Mouse (Mus musculus) heart, embryonic 10.5 days (tissue): ENCODE measurements around the gene Dhodh. TPM values are rescaled to one million over a fixed set of nuclear protein-coding genes. Genes with fewer than 3 reads are reported as not detected.

ENCODE experiments used
- DNase-seq: peaks from one replicate; pipeline ENCODE4 v3.0.0-alpha.2; 2017; ENCODE audit warnings: low spot score
- H3K27ac ChIP-seq: fragments of 300-500 bp; sonication (generic); 2 replicates; pipeline ENCODE4 v1.5.1; 2016; ENCODE audit warnings: mild to moderate bottlenecking
- H3K27me3 ChIP-seq: fragments of 300-500 bp; sonication (generic); 2 replicates; pipeline ENCODE4 v1.6.1; 2016; ENCODE audit warnings: mild to moderate bottlenecking; ENCODE audit not compliant: poor library complexity, insufficient read depth, severe bottlenecking
- H3K36me3 ChIP-seq: fragments of 300-500 bp; sonication (generic); 2 replicates; pipeline ENCODE4 v1.6.1; 2016; ENCODE audit warnings: mild to moderate bottlenecking, moderate library complexity
- H3K4me1 ChIP-seq: fragments of 300-500 bp; sonication (generic); 2 replicates; pipeline ENCODE4 v1.6.1; 2016; ENCODE audit warnings: mild to moderate bottlenecking
- H3K4me3 ChIP-seq: fragments of 300-500 bp; sonication (generic); 2 replicates; pipeline ENCODE4 v1.5.1; 2016; ENCODE audit warnings: mild to moderate bottlenecking, moderate library complexity
- H3K9me3 ChIP-seq: fragments of 300-500 bp; sonication (generic); 2 replicates; pipeline ENCODE4 v1.6.1; 2016; ENCODE audit warnings: mild to moderate bottlenecking, moderate library complexity
- WGBS: fragments of 180-500 bp; shearing (Covaris S2); methylation state at CpG from one replicate; pipeline ENCODE4 v1.1.7; 2016; 5-methylcytosine and 5-hydroxymethylcytosine counted together
- polyA plus RNA-seq: library from polyadenylated mRNA; unstranded; fragments of >200 nt; fragmentation: Nextera tagmentation; extraction: Ambion mirVana; gene quantifications from 2 replicates; pipeline ENCODE4 v1.2.1, GENCODE M21; 2016

Dhodh gene
- polyA plus RNA-seq, 1 experiment from 2014 or later, result 57.1 TPM

- Histone ChIP-seq H3K4me1 (peaks cover 1% of the 10 kb centered on the region; the same call in 1 of the 2 replicates), H3K4me3 (peak within 1 kb of the TSS; percentile 35), H3K27ac (no peak within 1 kb of the TSS), H3K27me3 (no peaks in the 10 kb centered on the region), H3K36me3 (no peaks in the 10 kb centered on the region), H3K9me3 (no peaks in the 10 kb centered on the region)
- no peak for DNase-seq
- 48% methylated on average over 27 of the region's 27 CpGs for WGBS
These were observed 6.1 kb upstream of the Dhodh start, which contains the start of gene Pkd1l3 for GRCm38 (mm10) chr8:109614243-109615210. Pkd1l3 (plus strand) TSS chr8:109614517.

DNA sequence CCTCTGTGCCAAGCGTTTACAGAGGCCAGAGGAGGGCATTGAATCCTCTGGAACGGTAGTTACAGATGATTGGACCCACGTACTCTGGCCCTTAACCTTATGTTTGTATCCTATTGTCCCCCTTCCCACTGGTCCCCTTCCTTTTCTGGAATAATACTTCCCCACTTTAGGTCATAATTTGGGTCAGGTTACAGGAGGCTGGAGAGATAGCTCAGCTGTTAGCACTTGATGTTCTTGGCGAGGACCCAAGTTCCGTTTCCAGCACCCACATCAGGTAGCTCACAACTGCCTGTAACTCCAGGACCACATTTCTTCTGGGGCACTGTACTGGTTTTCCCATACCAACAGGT lies 655 bp upstream of the Dhodh start:
- H3K27ac ChIP-seq, result peak overlapping the region; percentile 91
- H3K27me3 ChIP-seq, result no peaks in the 10 kb centered on the region
- peak overlapping the region; percentile 69 for H3K4me3 ChIP-seq
- peaks cover 16% of the 10 kb centered on the region; the same call in 1 of the 2 replicates for H3K36me3 ChIP-seq
- peaks cover 13% of the 10 kb centered on the region; the same call in 1 of the 2 replicates for H3K4me1 ChIP-seq
- H3K9me3 ChIP-seq, result no peaks in the 10 kb centered on the region
- whole genome bisulfite sequencing, result 23% methylated on average over 5 of the region's 5 CpGs
- DNase-seq, result no peak

DNA sequence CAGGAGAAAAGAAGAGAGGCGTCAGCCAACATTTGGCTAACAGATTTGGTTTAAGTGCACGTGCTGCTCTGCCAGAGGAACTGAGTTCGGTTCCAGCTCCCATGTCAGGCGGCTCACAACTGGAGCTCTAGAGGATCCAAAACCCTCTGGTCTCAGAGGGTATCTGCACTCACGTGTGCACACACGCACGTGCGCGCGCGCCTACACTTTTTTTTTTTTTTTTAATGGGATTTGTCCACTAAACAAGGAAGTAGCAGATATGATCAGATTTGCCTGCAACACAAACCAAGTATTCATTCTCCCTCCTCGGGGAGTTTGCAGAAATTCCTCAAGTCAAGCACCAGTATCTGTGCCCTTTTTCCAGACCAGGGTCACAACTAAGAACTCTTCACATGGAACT lies 823 bp downstream of the Dhodh start:
- H3K27ac ChIP-seq, result peak overlapping the region; percentile 91
- WGBS, result 14% methylated on average over 12 of the region's 12 CpGs
- H3K27me3 ChIP-seq, result no peaks in the 10 kb centered on the region
- H3K4me1 ChIP-seq, result peaks cover 13% of the 10 kb centered on the region; the same call in 1 of the 2 replicates
- no peak for DNase-seq
- H3K36me3 ChIP-seq, result peaks cover 31% of the 10 kb centered on the region
- H3K9me3 ChIP-seq, result no peaks in the 10 kb centered on the region
- H3K4me3 ChIP-seq, result peak overlapping the region; percentile 69

DNA sequence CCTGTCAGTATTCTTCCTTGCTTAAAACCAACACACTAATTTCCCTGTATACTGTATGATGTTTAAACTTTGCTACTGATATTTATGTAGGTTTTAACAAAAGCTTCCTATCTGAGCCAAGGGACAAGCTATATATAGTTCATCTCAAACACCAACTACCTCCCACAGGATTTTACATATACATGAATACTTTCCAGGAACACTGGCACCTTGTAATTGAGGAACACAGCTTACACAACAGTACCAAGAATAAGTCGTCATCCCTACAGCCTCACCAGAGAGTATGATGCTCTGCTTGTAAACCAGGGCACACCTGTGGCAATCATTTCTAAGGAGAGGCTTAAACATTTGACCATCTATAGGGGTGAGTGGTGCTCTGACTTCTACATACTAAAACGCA lies 1.7 kb downstream of the Dhodh start:
- Histone ChIP-seq H3K36me3 (peaks cover 38% of the 10 kb centered on the region), H3K27ac (no peak overlapping the region), H3K4me3 (no peak overlapping the region), H3K9me3 (no peaks in the 10 kb centered on the region), H3K4me1 (peaks cover 13% of the 10 kb centered on the region; the same call in 1 of the 2 replicates), H3K27me3 (no peaks in the 10 kb centered on the region)
- 83% methylated on average over 2 of the region's 2 CpGs for WGBS
- no peak for DNase-seq

DNA sequence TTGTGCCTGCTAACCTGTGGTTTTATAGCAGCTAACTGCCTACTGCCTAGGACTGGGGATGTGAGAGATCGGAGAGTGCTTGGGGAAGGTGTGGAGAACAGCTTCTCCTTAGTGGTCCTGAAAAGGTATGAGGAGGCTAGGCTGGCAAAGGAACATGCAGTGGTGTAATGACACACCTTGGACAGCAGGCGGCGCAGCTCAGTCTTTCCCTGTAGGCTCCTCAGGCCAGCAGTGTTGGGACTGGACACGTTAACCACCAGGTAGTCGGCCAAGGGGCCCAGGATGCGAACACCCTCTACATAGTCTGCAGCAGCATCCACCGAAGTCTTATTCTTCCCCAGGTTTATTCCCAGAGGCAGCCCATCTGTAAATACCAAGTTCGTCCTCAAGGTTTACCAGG lies 12.6 kb downstream of the Dhodh start:
- H3K27ac ChIP-seq, result no peak overlapping the region
- WGBS, result 56% methylated on average over 8 of the region's 8 CpGs
- H3K4me1 ChIP-seq, result no peaks in the 10 kb centered on the region
- peak; percentile 81 for DNase-seq
- no peak overlapping the region for H3K4me3 ChIP-seq
- H3K27me3 ChIP-seq, result no peaks in the 10 kb centered on the region
- no peaks in the 10 kb centered on the region for H3K9me3 ChIP-seq
- H3K36me3 ChIP-seq, result peaks cover 72% of the 10 kb centered on the region

DNA sequence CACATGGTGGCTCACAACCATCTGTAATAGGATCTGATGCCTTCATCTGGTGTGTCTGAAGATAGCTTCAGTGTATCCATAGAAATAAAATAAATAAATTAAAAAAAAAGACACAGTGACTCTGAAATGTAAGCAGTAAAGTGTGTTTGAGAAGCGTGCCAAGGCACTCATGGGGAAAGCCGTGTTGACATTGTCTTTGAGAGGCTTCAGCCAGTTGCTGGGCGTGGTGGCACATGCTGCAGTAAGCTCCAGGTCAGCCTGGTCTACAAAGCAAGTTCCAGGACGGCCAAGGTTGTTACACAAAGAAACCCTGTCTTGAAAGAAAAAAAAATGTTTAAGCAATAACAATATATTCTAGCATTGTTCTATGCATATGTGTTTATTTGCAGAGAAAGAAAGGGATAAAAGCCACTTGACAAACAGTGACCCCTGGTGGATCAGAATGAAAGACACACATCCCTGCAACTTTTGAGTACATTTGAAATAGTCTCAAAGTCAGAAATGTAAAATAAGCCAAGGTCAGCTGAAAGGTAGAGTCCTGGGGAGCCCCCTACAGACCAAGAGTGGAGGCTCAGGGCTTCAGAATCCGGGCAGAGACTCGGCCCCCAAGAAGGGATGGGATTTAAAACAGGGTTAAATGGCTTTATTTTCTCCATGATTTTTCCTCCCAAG lies 15.2 kb downstream of the Dhodh start:
- no peak for DNase-seq
- Histone ChIP-seq H3K4me1 (no peaks in the 10 kb centered on the region), H3K27ac (no peak overlapping the region), H3K4me3 (no peak overlapping the region), H3K27me3 (no peaks in the 10 kb centered on the region), H3K9me3 (no peaks in the 10 kb centered on the region), H3K36me3 (peaks cover 52% of the 10 kb centered on the region)
- 82% methylated on average over 6 of the region's 6 CpGs for WGBS

- WGBS, result 93% methylated on average over 5 of the region's 5 CpGs
- H3K36me3 ChIP-seq, result peaks cover 49% of the 10 kb centered on the region
These were observed 16.3 kb downstream of the Dhodh start for GRCm38 (mm10) chr8:109592164-109592563.

DNA sequence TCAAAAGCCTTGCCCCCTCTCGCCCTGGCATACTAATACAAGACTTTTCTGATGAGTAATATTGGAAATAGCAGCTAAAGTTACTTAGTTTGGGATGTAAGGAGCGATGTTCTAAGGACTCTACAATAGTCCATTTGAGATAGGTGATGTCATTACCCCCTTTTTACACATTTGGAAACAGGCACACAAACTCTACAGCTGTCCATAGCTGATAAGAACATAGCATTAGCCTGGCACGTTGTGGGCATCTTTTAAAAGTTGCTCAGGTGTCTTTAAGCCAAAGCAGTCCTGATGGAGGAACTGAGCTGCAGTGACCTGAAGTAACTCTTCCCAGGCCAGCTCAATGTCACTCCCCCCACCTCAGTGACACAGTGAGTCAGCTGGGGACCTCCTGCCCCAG lies 17.1 kb downstream of the Dhodh start:
- peaks cover 42% of the 10 kb centered on the region for H3K36me3 ChIP-seq
- 82% methylated on average over 3 of the region's 3 CpGs for WGBS
- no peaks in the 10 kb centered on the region for H3K27me3 ChIP-seq

More at GRCm38 (mm10) chr8:109592164-109592563, 16.3 kb downstream of the Dhodh start:
- no peaks in the 10 kb centered on the region for H3K9me3 ChIP-seq
- H3K4me1 ChIP-seq, result no peaks in the 10 kb centered on the region
- no peak overlapping the region for H3K27ac ChIP-seq
- DNase-seq, result no peak
- H3K4me3 ChIP-seq, result no peak overlapping the region
- H3K27me3 ChIP-seq, result no peaks in the 10 kb centered on the region

GRCm38 (mm10) chr8:109590901-109591300 lies 17.6 kb downstream of the Dhodh start:
- peaks cover 41% of the 10 kb centered on the region for H3K36me3 ChIP-seq
- H3K4me3 ChIP-seq, result no peak overlapping the region
- WGBS, result 90% methylated on average over 9 of the region's 9 CpGs
- H3K27me3 ChIP-seq, result no peaks in the 10 kb centered on the region
- DNase-seq, result no peak
- H3K4me1 ChIP-seq, result no peaks in the 10 kb centered on the region
- no peak overlapping the region for H3K27ac ChIP-seq
- H3K9me3 ChIP-seq, result no peaks in the 10 kb centered on the region

More for the DNA sequence above, 17.1 kb downstream of the Dhodh start:
- no peak overlapping the region for H3K27ac ChIP-seq
- no peak overlapping the region for H3K4me3 ChIP-seq
- H3K4me1 ChIP-seq, result no peaks in the 10 kb centered on the region
- H3K9me3 ChIP-seq, result no peaks in the 10 kb centered on the region
- no peak for DNase-seq

GRCm38 (mm10) chr8:109586972-109587504 lies 21.4 kb downstream of the Dhodh start:
- peaks cover 3% of the 10 kb centered on the region; the same call in 1 of the 2 replicates for H3K9me3 ChIP-seq
- WGBS, result 52% methylated on average over 7 of the region's 7 CpGs
- H3K27me3 ChIP-seq, result no peaks in the 10 kb centered on the region
- peaks cover 5% of the 10 kb centered on the region; the same call in 1 of the 2 replicates for H3K36me3 ChIP-seq
- H3K4me3 ChIP-seq, result no peak overlapping the region
- H3K27ac ChIP-seq, result no peak overlapping the region
- no peaks in the 10 kb centered on the region for H3K4me1 ChIP-seq
- DNase-seq, result no peak

GRCm38 (mm10) chr8:109585652-109586051 lies 22.8 kb downstream of the Dhodh start:
- no peaks in the 10 kb centered on the region for H3K36me3 ChIP-seq
- DNase-seq, result no peak
- no peaks in the 10 kb centered on the region for H3K4me1 ChIP-seq
- H3K9me3 ChIP-seq, result peaks cover 3% of the 10 kb centered on the region; the same call in 1 of the 2 replicates
- H3K27ac ChIP-seq, result no peak overlapping the region
- H3K4me3 ChIP-seq, result no peak overlapping the region
- H3K27me3 ChIP-seq, result no peaks in the 10 kb centered on the region

DNA sequence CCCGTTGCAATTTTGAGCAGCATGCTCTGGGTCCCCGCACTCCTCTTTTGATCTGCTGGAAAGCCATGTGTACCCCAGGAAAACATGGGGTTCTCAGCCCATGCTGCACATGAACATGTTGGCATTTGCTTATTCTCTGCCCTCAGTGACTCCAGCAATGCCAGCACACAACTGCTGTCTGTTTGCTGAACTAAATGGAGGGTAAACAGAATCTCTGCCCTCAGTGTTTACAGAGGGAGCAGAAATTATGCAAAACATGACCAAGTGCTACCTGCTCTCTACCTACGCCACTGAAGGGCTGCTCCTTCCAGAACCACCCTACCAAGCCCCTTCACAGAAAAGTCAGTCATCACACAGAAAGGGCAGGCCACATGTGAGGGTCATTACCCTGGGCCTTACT lies 23.6 kb downstream of the Dhodh start:
- WGBS, result 82% methylated on average over 3 of the region's 3 CpGs
- no peaks in the 10 kb centered on the region for H3K36me3 ChIP-seq

DNA sequence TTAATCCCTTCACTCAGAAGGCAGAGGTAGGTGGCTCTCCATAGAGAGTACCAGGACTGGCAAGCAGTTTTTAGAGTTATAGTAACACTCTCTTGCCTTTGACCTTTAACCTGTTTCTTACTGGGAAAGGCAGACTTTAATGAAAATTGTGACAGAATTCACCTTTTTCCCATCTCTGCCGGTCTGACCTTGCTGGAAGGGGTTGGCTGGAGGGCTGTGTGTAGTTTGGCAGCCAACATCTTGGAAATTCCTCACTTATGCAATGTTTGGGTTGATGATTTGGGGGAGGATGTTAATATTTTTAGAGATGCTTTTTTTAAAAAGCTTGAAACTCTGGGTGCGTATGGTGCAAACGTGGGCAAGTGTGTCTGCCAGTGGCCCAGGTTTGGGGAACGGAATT lies 24.2 kb downstream of the Dhodh start:
- Histone ChIP-seq H3K4me3 (no peak overlapping the region), H3K4me1 (no peaks in the 10 kb centered on the region), H3K27me3 (no peaks in the 10 kb centered on the region), H3K36me3 (no peaks in the 10 kb centered on the region), H3K9me3 (peaks cover 3% of the 10 kb centered on the region; the same call in 1 of the 2 replicates), H3K27ac (no peak overlapping the region)
- 81% methylated on average over 4 of the region's 4 CpGs for WGBS
- DNase-seq, result no peak

More for the DNA sequence above, 23.6 kb downstream of the Dhodh start:
- no peaks in the 10 kb centered on the region for H3K4me1 ChIP-seq
- H3K4me3 ChIP-seq, result no peak overlapping the region
- no peaks in the 10 kb centered on the region for H3K27me3 ChIP-seq
- peaks cover 3% of the 10 kb centered on the region; the same call in 1 of the 2 replicates for H3K9me3 ChIP-seq
- no peak overlapping the region for H3K27ac ChIP-seq
- DNase-seq, result no peak
